Mouse (Mus musculus) megakaryocyte, embryonic 14.5 days (primary cell): ENCODE results near the gene Misp. TPM values are rescaled to one million over a fixed set of nuclear protein-coding genes. Genes with fewer than 3 reads are reported as not detected.

Source experiments
- H3K27me3 ChIP-seq: replicated peaks from 2 replicates; pipeline ENCODE3; 2012; ENCODE audit warnings: inconsistent platforms
- H3K36me3 ChIP-seq: replicated peaks from 2 replicates; pipeline ENCODE3; 2012; ENCODE audit warnings: low read length, inconsistent platforms, mixed read lengths
- H3K4me1 ChIP-seq: 2 replicates; pipeline ENCODE4 v1.6.1; 2012; ENCODE audit warnings: inconsistent platforms
- H3K4me3 ChIP-seq: replicated peaks from 2 replicates; pipeline ENCODE3; 2012; ENCODE audit warnings: moderate library complexity, mild to moderate bottlenecking, inconsistent platforms
- H3K9me3 ChIP-seq: 2 replicates; pipeline ENCODE4 v1.6.1; 2012; ENCODE audit warnings: inconsistent platforms
- FLI1 ChIP-seq: IDR thresholded peaks from 2 replicates; pipeline ENCODE4 v1.6.1; 2012; ENCODE audit warnings: low read length, inconsistent platforms, mixed read lengths
- GATA1 ChIP-seq: IDR thresholded peaks from 3 replicates; pipeline ENCODE4 v1.6.1; 2012; ENCODE audit warnings: mixed read lengths, low read length, inconsistent platforms, borderline replicate concordance
- polyA plus RNA-seq: library from polyadenylated mRNA; stranded (reverse); fragments of >175 nt; gene quantifications from 2 replicates; pipeline ENCODE4 v1.2.3, GENCODE M21; 2012; ENCODE audit warnings: low replicate concordance; ENCODE audit not compliant: insufficient read depth

Misp gene
- polyA plus RNA-seq, 1 experiment, result 1.5 TPM

- TF ChIP-seq GATA1, result no peak
- TF ChIP-seq FLI1, result no peak
- Histone ChIP-seq H3K9me3 (no peaks in the 10 kb centered on the region), H3K4me3 (no peak overlapping the region), H3K4me1 (peaks cover 61% of the 10 kb centered on the region), H3K27me3 (peaks cover 44% of the 10 kb centered on the region), H3K36me3 (no peaks in the 10 kb centered on the region)
These were observed 38.8 kb upstream of the Misp start for GRCm38 (mm10) chr10:79781956-79782355.

GRCm38 (mm10) chr10:79783050-79783449, 37.7 kb upstream of the Misp start:
- Histone ChIP-seq H3K4me3 (no peak overlapping the region), H3K9me3 (no peaks in the 10 kb centered on the region), H3K4me1 (peaks cover 57% of the 10 kb centered on the region), H3K27me3 (peaks cover 38% of the 10 kb centered on the region), H3K36me3 (no peaks in the 10 kb centered on the region)
- no peak for TF ChIP-seq GATA1

GRCm38 (mm10) chr10:79783920-79784800, 36.6 kb upstream of the Misp start:
- Histone ChIP-seq H3K4me1 (peaks cover 53% of the 10 kb centered on the region), H3K4me3 (no peak overlapping the region), H3K36me3 (no peaks in the 10 kb centered on the region), H3K27me3 (peaks cover 28% of the 10 kb centered on the region), H3K9me3 (no peaks in the 10 kb centered on the region)
- TF ChIP-seq GATA1, result no peak
- no peak for TF ChIP-seq FLI1

- no peak for TF ChIP-seq GATA1
- TF ChIP-seq FLI1, result no peak
- Histone ChIP-seq H3K27me3 (peaks cover 26% of the 10 kb centered on the region), H3K4me3 (peak overlapping the region; percentile 68), H3K36me3 (no peaks in the 10 kb centered on the region), H3K9me3 (no peaks in the 10 kb centered on the region), H3K4me1 (peaks cover 37% of the 10 kb centered on the region)
These were observed 32.2 kb upstream of the Misp start for GRCm38 (mm10) chr10:79788386-79789158.

GRCm38 (mm10) chr10:79789581-79789980, 31.2 kb upstream of the Misp start:
- TF ChIP-seq GATA1 (no peak), FLI1 (no peak)
- Histone ChIP-seq H3K4me1 (peaks cover 40% of the 10 kb centered on the region), H3K36me3 (no peaks in the 10 kb centered on the region), H3K27me3 (peaks cover 31% of the 10 kb centered on the region), H3K9me3 (no peaks in the 10 kb centered on the region), H3K4me3 (no peak overlapping the region)

GRCm38 (mm10) chr10:79790861-79791260, 29.9 kb upstream of the Misp start, which contains the start of gene Prss57:
TSS of gene Prss57 (minus strand) at chr10:79790961.
- peaks cover 2% of the 10 kb centered on the region; the same call in 1 of the 2 replicates for H3K9me3 ChIP-seq
- no peak within 1 kb of the TSS for H3K4me3 ChIP-seq
- H3K4me1 ChIP-seq, result peaks cover 46% of the 10 kb centered on the region
- H3K36me3 ChIP-seq, result no peaks in the 10 kb centered on the region
- no peak for TF ChIP-seq FLI1
- TF ChIP-seq GATA1, result no peak
- H3K27me3 ChIP-seq, result peaks cover 30% of the 10 kb centered on the region

- TF ChIP-seq GATA1, result no peak
- TF ChIP-seq FLI1, result no peak
- H3K9me3 ChIP-seq, result peaks cover 2% of the 10 kb centered on the region; the same call in 1 of the 2 replicates
- peak overlapping the region; percentile 93 for H3K4me3 ChIP-seq
- H3K36me3 ChIP-seq, result no peaks in the 10 kb centered on the region
- peaks cover 26% of the 10 kb centered on the region for H3K27me3 ChIP-seq
- H3K4me1 ChIP-seq, result peaks cover 56% of the 10 kb centered on the region
These were observed 28.3 kb upstream of the Misp start for GRCm38 (mm10) chr10:79792339-79793040.

GRCm38 (mm10) chr10:79793051-79793737, 27.6 kb upstream of the Misp start, which contains the start of gene Palm:
TSS of gene Palm (plus strand) at chr10:79793572.
- peaks cover 2% of the 10 kb centered on the region; the same call in 1 of the 2 replicates for H3K9me3 ChIP-seq

More at GRCm38 (mm10) chr10:79793051-79793737, 27.6 kb upstream of the Misp start, which contains the start of gene Palm:
- TF ChIP-seq GATA1, result no peak
- no peak for TF ChIP-seq FLI1
- Histone ChIP-seq H3K4me3 (peak within 1 kb of the TSS; percentile 93), H3K36me3 (no peaks in the 10 kb centered on the region), H3K4me1 (peaks cover 61% of the 10 kb centered on the region), H3K27me3 (peaks cover 26% of the 10 kb centered on the region)
